Comparison of ENCODE assay signal across 19 mouse cellular contexts in the genomic region with DNA sequence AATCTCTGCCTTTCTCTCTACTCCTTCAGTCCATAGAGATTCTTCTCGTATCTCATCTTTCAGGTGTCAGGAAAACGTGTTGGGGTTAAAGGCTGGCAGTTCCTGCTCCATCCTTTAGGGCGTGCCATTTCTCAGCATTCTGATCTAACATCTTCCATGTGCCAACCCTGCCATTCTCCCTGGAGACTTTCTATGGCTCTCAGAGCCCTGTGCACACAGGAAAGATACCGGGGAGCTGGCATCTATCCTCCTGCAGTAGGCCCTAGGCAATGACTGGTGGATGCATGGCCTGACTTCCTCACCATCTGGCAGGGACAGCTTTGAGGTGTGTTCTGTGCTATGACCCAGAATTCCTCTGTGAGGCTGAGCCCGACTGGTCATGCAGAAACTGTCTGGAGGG. TPM values are rescaled to one million over a fixed set of nuclear protein-coding genes. Genes with fewer than 3 reads are reported as not detected.
DNase-seq lines count a peak whose midpoint lies in the region; ATAC-seq lines count a peak whose summit lies in the region.
"Had no signal": no experiment of that assay in that cellular context is flagged by ENCODE, and none has a peak within 500 bp of the region (broad histone marks: within the 10 kb centered on the region; RNA-seq: fewer than 3 reads in every experiment).

No protein-coding gene starts in this region.

- WGBS in kidney, embryonic 16.5 days: 49% methylated on average over 5 of the region's 5 CpGs

- H3K9ac ChIP-seq in kidney, embryonic 16.5 days (replicated peaks; ENCODE audit: low read length): no peak overlapping the region
- H3K9ac ChIP-seq: forebrain, embryonic 13.5 days; limb, embryonic 15.5 days; midbrain, embryonic 12.5 days; stomach, embryonic 15.5 days had no signal

- no peak overlapping the region for H3K27ac ChIP-seq in kidney, embryonic 16.5 days (ENCODE audit: low read length)
- H3K27ac ChIP-seq: forebrain, embryonic 13.5 days; heart, embryonic 10.5 days; limb, embryonic 15.5 days; stomach, embryonic 15.5 days had no signal

- no peak for ATAC-seq in kidney, embryonic 16.5 days (ENCODE audit: low FRiP score, low TSS enrichment)
- no peak for ATAC-seq in granulocyte monocyte progenitor cell, adult 5-6 weeks (replicated peaks; ENCODE audit: poor library complexity, severe bottlenecking)
- ATAC-seq: forebrain, embryonic 13.5 days had no signal

- no peak overlapping the region for H3K4me2 ChIP-seq in kidney, embryonic 16.5 days (replicated peaks; ENCODE audit: low read depth, low read length)
- H3K4me2 ChIP-seq: forebrain, embryonic 13.5 days; limb, embryonic 15.5 days; midbrain, embryonic 12.5 days; stomach, embryonic 15.5 days had no signal

- no peak overlapping the region for H3K4me3 ChIP-seq in kidney, embryonic 16.5 days (ENCODE audit: low read length)
- H3K4me3 ChIP-seq: forebrain, embryonic 13.5 days; heart, embryonic 10.5 days; limb, embryonic 15.5 days; midbrain, embryonic 12.5 days; stomach, embryonic 15.5 days had no signal

- H3K9me3 ChIP-seq in kidney, embryonic 16.5 days (ENCODE audit: low read length): no peaks in the 10 kb centered on the region
- H3K9me3 ChIP-seq: forebrain, embryonic 13.5 days; heart, embryonic 10.5 days; limb, embryonic 15.5 days; midbrain, embryonic 12.5 days; stomach, embryonic 15.5 days had no signal

- H3K4me1 ChIP-seq in kidney, embryonic 16.5 days (ENCODE audit: insufficient read depth, low read length): peaks cover 27% of the 10 kb centered on the region

- no peaks in the 10 kb centered on the region for H3K27me3 ChIP-seq in kidney, embryonic 16.5 days (ENCODE audit: insufficient read depth, low read length)
- H3K27me3 ChIP-seq: forebrain, embryonic 13.5 days; limb, embryonic 15.5 days; stomach, embryonic 15.5 days had no signal

- DNase-seq in cerebellum, adult 18-20 months: peak; percentile 9 to 11
- DNase-seq in cerebellum, adult 8-10 months: no peak
- DNase-seq in kidney, postnatal 36 days: peak; percentile 29 to 46
- DNase-seq in 416B (ENCODE audit: low read depth): peak; percentile 4
- DNase-seq in cerebellum, postnatal 36 days: peak; percentile 15 to 21
- no peak for DNase-seq in ovary, postnatal 36 days (ENCODE audit: low spot score)
- DNase-seq: kidney, postnatal 4 days; thymus, postnatal 36 days had no signal

- H3K36me3 ChIP-seq in kidney, embryonic 16.5 days (ENCODE audit: insufficient read depth, low read length): no peaks in the 10 kb centered on the region
- H3K36me3 ChIP-seq: heart, embryonic 10.5 days; limb, embryonic 15.5 days; midbrain, embryonic 12.5 days; stomach, embryonic 15.5 days had no signal

RNA-seq across cellular contexts. Expression of gene Cdcp2, which starts 28.4 kb away (rescaled TPM):
- polyA plus RNA-seq in kidney, embryonic 16.5 days (2015; fragmentation: Nextera tagmentation; extraction: Ambion mirVana): 0.17 and 0.24 TPM in 2 replicates
- total RNA-seq in granulocyte monocyte progenitor cell, adult 5-6 weeks (2014; fragmentation: Nextera tagmentation): not detected in 2 replicates
- total RNA-seq in granulocyte monocyte progenitor cell, adult 5-6 weeks (2017): not detected in 2 replicates
- total RNA-seq: gastrocnemius, adult 18-20 months; heart, postnatal 25 days had no signal
- polyA plus RNA-seq: C2C12; forebrain, embryonic 13.5 days; heart, embryonic 10.5 days; limb, embryonic 15.5 days; small intestine, adult 2 months; stomach, embryonic 15.5 days had no signal

RNA-seq across cellular contexts. Expression of gene Tmem59, which starts 53.1 kb away (rescaled TPM):
- polyA plus RNA-seq in kidney, embryonic 16.5 days (2015; fragmentation: Nextera tagmentation; extraction: Ambion mirVana): 523 and 557 TPM in 2 replicates
- total RNA-seq in granulocyte monocyte progenitor cell, adult 5-6 weeks (2014; fragmentation: Nextera tagmentation): 154 and 171 TPM in 2 replicates
- total RNA-seq in granulocyte monocyte progenitor cell, adult 5-6 weeks (2017): 140 and 182 TPM in 2 replicates

RNA-seq across cellular contexts. Expression of gene Tceanc2, which starts 53.8 kb away (rescaled TPM):
- 22.1 and 29.7 TPM in 2 replicates for polyA plus RNA-seq in kidney, embryonic 16.5 days (2015; fragmentation: Nextera tagmentation; extraction: Ambion mirVana)
- 17.6 and 36.5 TPM in 2 replicates for total RNA-seq in granulocyte monocyte progenitor cell, adult 5-6 weeks (2014; fragmentation: Nextera tagmentation)
- total RNA-seq in granulocyte monocyte progenitor cell, adult 5-6 weeks (2017): 23.3 and 28.8 TPM in 2 replicates

RNA-seq across cellular contexts. Expression of gene Cyb5rl, which starts 58.3 kb away (rescaled TPM):
- 13.4 and 14.4 TPM in 2 replicates for polyA plus RNA-seq in kidney, embryonic 16.5 days (2015; fragmentation: Nextera tagmentation; extraction: Ambion mirVana)
- total RNA-seq in granulocyte monocyte progenitor cell, adult 5-6 weeks (2014; fragmentation: Nextera tagmentation): 8.8 and 10.4 TPM in 2 replicates
- 7.2 and 10.9 TPM in 2 replicates for total RNA-seq in granulocyte monocyte progenitor cell, adult 5-6 weeks (2017)

RNA-seq across cellular contexts. Expression of gene Mrpl37, which starts 58.4 kb away (rescaled TPM):
- polyA plus RNA-seq in kidney, embryonic 16.5 days (2015; fragmentation: Nextera tagmentation; extraction: Ambion mirVana): 120 and 121 TPM in 2 replicates
- total RNA-seq in granulocyte monocyte progenitor cell, adult 5-6 weeks (2014; fragmentation: Nextera tagmentation): 78.5 and 105 TPM in 2 replicates
- total RNA-seq in granulocyte monocyte progenitor cell, adult 5-6 weeks (2017): 56.6 and 61.0 TPM in 2 replicates

Comparison
In these comparisons a context has a peak if more than half of its experiments do, and no peak if none do; other contexts are left out.
1. DNase-seq: peak in cerebellum, adult 18-20 months (2 of 2), kidney, postnatal 36 days (2 of 2), 416B (single experiment) and cerebellum, postnatal 36 days (2 of 2); none in cerebellum, adult 8-10 months (single experiment) and ovary, postnatal 36 days (single experiment).